Mouse (Mus musculus) cerebellum, postnatal 36 days (tissue): ENCODE measurements around the gene Efcab3.
"Not testable (repeated sequence)": the region's sequence is repeated elsewhere in the genome, so short reads cannot be mapped to it uniquely, and the experiment has no call there.

Experiments used
- DNase-seq, 2 experiments: peaks; one replicate each; pipeline ENCODE4 v3.0.0; 2021 to 2022; ENCODE audit warnings: mixed read lengths in 2 of 2

Gene Efcab3

DNA sequence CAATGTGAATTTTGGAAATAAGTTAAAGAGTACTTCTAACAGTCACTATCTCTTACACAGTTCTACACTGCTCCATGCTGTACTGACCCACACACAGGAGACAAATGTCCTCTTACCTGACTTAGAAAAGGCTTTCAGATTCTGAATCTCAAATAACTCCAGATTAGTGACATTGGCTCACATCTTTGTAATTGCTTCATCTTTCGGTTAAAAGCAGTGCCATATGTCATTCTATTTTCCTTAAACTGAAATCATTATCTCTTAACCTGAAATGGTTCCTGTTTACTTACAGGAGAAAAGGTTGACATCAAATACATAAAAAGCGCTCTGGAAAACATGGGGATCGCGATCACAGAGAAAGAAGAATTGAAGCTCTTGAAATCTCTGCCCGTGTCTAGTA is at the start of gene Efcab3:
Gene Efcab3 (plus strand): TSS at position 301 of the 400 bp plus-strand sequence.
- DNase-seq = no peak

DNA sequence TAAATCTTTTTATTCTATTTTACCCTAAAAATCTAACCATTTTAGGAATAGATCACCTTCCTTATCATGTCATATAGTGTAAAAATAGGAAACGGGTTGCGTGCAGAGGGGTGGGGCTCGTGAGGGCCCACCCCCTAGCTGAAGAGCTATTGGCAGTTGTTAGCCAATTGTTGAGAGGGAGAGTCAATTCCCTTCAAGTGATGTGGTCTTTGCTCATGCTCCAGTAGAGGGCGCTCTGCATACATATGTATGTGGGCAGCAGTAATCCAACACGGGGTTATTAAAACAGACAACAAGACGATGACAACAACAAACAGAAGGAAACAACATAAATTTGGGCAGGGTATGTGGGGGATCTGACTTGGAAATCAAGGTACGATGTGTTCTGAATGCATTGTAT is 42.3 kb upstream of the Efcab3 start:
- DNase-seq = no peak

DNA sequence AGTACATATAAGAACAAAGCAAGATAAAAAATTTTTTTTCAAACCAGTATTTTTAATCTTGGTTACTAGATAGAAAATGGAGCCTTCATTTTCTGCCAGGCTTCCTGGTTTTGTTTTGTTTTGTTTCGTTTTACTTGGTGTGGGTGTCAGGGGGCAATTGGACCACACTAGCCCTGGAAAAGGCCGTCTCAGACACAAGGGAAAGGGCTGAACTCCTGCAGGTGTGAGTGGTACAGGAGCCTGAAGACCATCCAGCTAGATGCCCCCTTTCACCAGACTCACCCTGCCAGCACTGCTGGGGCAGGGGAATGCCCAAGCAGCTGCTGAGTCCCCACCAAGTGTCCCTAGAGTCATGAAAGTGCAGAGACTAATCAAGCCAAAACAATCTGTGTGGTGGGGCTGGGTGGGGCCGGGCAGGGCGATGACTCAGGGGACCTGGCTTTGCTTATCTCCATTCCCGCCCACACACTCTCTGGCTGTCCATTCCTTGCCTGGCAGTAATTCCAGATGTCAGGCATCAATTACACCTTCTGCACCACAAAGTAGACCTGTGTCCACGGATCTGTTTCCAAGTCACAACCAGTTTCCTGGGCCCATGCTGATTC is 34.5 kb upstream of the Efcab3 start:
- DNase-seq = no peak

DNA sequence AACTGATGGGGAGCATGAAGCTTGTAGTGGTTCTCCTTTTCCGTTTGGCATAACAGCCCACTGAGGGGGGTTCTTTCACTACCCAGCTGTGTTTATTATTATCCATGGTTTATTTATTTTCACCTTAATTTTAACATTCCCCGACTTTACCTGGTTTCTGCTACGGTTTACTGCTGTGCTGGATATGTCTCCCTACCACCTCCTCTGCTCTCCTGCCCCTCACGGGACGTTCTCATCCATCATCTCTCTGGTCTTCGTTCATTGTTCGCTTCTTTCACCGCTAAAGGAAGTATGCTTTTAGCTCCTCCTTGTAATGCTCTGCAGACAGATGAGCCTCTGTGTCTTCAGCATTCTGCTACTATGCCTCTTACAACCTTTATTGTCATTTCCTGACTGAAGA is 33.9 kb upstream of the Efcab3 start:
- DNase-seq = no peak

DNA sequence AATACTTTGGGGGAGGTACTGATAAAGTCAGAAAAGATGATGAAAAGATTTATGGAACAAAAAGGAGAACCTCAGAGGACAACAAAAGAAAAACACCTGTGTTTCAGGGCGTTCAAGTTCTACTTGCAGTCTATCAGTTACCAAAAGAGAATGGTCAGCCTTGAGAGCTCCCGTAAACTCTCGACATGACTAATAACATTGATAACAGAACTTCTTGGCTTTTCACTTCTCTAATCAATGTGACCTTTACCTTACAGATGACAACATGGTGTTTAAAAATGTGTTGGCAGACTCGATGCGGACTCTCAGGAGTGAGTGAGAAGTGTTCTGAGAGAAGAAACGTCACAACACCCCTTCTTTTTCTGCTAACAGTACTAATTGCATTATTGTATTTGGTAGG is 33.2 kb upstream of the Efcab3 start:
- DNase-seq = no peak

DNA sequence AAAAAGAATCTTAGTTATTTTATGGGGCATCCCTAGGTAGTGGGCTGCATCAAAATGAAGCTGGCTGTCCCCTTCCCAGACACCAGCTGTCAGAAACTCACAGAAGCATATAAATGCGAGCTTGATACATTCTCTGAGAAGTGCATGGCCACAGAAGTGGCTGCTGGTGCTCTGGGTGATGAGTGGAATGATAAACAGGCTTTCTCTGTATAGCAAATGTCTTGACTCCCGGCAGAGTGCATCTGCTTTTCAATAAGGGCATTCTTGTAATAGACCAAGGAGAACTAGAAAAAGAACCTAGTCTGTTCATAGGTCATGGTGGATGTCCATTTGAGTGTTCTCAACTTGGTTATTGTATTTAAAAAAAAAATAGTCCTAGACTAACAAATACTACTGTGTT is 32.3 kb upstream of the Efcab3 start:
- DNase-seq = no peak

DNA sequence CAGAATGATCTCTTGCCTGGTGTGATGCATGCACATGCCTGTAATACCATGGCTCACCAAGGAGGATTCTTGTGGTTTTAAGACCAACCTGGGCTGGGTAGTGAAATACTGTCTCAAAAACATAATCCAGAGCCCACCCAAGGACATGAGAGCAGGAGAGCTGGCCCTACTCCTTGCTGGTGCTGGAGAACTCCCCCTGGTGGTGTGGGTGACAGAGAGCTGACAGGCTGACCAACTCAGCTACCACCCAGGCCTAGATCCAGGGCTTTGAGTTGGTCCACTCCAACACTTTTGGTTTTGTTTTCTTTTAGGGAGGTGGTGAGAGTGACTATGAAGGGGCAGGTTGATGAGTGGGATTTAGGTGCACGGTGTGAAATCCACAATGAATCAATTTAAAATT is 28.3 kb upstream of the Efcab3 start:
- no peak for DNase-seq

DNA sequence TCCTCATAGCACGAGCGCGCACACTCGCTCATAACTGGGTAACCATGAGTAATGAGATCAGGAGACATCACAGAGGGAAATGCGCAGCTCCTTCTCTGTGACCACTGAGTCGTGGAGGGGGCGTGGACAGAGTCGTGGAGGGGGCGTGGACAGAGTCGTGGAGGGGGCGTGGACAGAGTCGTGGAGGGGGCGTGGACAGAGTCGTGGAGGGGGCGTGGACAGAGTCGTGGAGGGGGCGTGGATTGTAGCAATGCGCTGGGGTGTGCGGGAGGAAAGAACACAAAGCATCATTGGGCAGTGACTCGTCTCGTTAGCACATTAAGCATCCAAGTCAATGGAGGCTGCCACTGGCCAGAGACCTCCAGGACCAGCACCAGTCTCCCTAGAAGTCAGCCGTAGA is 49.1 kb downstream of the Efcab3 start:
- DNase-seq = not testable (repeated sequence)

DNA sequence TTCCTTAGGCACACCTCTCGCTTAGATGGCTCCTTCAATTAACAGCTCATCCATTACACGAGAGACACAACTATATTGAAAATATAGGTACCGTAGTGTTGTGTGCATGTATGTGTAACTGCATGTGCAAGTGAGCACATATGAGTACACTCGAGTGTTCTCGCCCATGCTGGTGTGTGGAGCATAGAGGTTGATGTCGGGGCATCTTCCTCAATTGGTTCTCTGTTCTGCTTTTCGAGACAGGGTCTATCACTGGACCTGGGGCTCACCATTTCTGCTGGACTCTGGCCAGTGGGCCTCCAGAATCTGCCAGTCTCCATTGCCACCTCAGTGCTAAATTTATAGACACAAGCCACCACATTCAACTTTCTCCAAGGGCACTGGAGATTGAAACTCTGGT is 54.4 kb downstream of the Efcab3 start:
- no peak for DNase-seq

DNA sequence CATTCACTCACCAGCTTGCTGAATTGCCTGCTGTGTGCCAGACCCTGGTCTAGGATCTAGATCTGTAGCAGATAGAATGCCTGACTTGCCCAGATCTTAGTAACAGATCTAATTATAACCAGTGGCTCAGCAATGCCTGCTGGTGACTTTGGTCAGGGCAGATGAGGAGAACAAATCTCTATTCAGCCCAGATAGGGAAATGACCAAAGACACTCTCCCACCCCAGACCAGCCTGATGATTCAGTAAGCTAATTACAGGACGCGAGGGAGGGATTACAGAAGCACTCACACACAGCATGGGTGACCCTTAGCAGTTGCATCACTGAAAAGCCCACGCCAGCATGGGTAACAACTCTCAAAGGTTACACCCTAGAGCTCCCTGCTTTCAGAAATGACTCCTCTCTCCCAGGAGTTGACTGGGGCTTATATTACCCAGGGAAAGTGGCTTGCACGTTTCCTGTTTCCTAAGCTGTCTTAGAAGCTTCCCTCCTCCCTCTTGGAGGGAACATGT is 57.2 kb downstream of the Efcab3 start:
- no peak for DNase-seq

DNA sequence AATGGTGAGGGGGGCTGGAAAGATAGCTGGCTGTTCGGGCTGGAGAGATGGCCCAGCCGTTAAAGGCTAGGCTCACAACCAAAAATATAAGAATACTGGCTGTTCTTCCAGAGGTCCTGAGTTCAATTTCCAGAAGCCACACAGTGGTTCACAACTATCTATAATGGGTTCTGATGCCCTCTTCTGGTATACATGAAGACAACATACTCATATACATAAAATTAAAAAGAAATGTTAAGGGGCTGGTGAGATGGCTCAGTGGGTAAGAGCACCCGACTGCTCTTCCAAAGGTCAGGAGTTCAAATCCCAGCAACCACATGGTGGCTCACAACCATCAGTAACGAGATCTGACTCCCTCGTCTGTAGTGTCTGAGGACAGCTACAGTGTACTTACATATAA is 58.4 kb downstream of the Efcab3 start:
- DNase-seq = not testable (repeated sequence)

DNA sequence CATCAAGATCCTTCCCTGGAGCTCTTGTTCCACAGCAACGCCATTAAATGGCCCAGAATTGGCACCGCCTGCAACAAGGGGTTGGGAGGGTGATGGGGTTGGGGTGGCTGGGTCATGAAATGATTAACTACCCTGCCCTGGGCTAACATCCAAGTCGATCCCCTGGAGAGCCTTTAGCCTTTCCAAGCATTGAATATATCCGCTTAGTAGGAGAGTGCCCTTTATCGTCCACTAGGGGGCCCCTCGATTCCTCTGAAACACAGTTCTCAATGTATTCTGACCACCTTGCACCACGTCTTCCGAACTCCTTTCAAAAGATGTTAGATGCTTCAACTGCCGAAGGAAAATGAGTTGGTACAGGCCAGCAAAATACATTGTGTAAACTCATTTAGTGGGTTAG is 60.6 kb downstream of the Efcab3 start:
- peak; percentile 3 to 6 for DNase-seq

DNA sequence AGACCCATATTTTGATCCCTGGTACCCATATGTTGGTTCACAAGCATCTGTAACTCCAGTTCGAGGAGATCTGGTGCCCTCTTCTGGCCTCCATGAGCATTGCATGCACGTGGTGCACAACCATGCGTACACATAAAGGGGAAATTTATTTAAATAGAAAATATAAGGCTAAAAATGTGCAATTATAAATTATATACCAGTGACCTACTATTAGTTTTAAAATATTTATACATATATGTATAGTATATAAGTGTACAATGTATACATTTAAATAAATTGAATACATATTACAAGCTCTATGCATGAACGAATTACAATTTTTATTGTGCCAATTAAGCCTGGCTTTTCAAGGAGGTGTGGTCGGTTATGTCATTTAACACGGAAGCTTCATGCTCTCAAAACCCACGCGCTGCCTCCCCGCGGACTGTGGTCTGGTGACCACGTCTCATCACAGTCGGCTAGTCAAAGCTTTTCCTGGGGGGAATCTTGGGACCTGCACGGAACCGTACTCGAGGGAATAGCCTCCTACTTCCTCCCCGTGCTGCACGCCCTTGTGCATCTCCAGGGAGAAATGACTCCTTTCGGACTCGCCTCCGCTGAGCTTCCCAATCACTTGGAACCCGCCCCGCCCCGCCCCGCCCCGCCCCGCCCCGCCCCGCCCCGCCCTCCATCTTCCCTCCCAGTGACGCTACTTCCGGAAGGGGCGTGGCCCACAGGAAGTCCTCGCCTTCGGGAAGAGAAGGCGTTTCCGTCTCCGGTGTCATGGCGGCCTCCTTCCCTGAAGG is 62.5 kb downstream of the Efcab3 start, which contains the start of gene Mettl2:
Gene Mettl2 (plus strand): TSS at position 691 of the 785 bp plus-strand sequence.
- DNase-seq = peak; percentile 82 to 88

DNA sequence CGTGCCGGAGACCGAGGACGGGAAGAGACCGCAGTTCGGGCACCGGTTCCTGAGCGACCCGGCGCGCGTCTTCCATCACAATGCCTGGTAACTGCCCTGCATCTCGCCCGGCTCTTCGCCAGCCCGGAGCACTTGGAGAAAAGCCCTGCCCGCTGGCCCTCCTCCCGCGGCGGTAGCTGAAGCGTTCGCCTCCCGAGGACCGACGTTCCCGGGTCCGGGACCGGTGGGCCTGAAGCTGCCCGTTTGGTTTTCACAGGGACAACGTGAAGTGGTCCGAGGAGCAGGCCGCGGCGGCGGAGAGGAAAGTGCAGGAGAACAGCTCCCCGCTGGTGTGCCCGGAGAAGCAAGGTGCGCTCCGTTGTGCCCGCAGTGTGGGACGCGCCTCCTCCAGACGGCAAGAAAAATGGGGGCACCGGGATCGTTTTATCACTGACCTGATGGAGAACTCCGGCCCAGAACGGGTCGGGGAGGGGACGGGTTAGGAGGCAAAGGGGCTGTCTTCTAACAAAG is 63.2 kb downstream of the Efcab3 start:
- DNase-seq = no peak

DNA sequence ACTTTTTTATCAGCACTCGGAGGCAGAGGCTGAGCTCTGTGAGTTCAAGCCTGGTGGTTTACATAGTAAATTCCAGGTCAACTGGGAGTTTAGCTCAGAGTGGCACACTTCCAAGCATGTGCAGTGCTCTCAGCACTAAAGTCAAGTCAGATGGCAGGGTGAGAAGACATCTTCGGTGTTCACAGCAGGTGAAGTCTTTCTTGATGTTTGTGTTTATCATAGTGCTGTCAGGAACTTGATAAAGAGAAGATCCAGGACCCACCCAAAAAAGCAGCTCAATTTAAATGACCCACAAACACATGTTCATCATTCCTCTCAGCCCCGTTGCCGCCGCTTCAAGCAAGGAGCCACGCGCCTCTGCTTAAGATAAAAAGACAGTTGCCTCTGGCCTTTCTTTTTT is 72.3 kb downstream of the Efcab3 start:
- DNase-seq = no peak

DNA sequence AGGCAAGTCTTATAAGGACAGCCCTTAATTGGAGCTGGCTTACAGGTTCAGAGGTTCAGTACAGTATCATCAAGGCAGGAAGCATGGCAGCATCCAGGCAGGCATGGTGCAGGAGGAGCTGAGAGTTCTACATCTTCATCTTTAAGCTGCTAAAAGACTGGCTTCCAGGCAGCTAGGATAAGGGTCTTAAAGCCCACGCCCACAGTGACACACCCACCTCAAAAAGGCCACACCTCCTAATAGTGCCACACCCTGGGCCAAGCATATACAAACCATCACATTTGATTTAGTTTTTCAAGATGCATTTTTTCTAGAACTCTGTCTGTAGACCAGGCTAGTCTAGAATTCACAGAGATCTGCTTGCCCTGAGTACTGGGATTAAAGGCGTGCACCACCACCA is 73.9 kb downstream of the Efcab3 start:
- not testable (repeated sequence) for DNase-seq

DNA sequence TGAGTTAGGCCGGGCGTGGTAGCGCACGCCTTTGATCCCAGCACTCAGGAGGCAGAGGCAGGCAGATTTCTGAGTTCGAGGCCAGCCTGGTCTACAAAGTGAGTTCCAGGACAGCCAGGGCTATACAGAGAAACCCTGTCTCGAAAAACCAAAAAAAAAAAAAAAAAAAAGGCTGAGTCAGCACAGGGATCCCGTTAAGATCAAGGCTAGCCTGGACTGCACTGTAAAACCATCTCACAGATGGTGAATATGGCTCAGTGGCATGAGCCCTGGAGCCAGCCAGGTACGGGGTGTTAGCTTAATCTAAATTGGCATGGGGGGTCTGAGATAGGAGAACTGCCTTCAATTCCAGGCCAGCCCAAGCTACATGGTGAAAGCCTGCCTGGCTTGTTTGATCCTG is 77.1 kb downstream of the Efcab3 start:
- not testable (repeated sequence) for DNase-seq

DNA sequence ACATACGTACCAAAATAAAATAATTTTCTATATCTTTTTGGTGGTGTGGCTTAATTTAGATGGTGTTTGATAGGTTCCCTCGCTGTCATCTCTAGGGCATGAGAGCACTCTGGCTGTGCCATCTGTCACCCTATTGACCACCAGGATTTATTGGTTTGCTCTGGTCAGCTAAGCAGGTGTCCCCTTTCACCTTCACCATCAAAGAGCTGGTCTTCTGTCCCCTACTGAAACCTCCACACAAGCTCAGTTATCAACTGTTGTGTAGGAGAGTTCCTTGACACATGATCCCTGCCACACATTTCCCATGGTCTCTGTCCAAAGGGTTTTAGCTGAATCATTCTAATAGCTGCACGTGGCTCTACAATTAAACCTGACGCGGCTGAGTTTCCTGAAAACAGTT is 77.7 kb downstream of the Efcab3 start:
- no peak for DNase-seq

DNA sequence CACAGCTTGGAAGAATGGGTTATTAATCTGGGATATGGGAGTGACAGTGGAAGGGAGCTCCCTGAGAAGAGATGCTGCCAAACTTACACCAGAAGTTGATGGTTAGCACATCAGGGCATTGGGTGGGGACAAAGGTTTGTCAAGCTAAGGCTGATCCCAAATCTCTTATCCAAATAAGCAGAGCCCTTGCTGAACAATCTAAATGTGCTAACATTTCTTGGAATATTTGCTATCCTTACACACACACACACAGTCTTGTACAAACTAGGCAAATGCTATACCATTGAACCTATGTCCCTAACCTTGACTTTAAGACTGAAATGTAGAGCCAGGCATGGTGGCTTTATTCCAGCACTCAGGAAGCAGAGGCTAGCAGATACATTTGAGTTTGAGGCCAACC is 80.2 kb downstream of the Efcab3 start:
- no peak for DNase-seq

DNA sequence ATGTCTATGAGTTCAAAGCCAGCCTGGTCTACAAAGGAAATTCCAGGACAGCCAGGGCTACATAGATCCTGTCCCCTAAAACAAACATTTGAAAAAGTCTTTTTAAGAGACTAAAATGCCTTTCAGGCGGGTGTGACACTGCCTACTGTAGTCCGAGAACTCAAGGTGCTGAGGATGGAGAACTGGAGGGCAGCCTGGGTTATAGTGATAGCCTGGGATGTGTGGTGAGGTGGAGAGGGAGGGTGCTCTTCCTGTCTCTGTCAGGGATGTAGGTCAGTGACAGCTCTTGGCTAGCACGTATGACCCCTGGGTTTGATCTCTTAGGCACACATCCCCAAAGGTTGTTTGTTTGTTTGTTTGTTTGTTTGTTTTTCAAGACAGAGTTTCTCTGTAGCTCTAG is 80.7 kb downstream of the Efcab3 start:
- DNase-seq = no peak

DNA sequence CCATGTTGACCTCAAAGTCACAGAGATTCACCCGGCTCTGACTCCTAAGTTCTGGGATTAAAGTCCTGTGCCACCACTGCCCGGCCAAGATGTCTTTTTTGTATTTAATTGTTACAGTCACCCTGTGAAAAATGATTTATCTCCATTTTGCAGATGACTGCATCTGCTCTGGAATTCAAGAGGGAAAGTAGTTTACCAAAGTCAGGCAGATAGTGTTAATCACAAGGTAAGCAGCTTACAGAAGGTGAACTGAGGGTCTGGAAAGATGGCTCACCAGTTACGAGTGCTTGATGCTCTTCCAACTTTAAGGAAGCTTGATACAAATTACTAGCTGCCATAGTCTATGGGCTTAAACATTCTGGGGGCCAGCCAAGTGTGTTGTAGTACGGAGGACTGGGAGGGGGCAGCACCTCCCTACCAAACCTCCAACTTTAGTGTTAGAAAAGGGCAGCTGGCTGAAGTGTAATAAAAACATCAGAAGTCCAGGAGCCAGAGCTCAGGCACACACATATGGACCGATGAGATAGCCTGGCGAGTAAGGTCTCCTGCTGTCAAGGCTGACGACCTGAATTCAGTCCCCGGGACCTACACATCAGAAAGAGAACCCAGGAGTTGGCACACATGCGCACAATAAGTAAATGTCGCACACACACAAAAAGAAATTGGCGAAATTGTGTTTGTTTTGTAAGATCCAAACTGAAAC is 81.3 kb downstream of the Efcab3 start:
- no peak for DNase-seq

DNA sequence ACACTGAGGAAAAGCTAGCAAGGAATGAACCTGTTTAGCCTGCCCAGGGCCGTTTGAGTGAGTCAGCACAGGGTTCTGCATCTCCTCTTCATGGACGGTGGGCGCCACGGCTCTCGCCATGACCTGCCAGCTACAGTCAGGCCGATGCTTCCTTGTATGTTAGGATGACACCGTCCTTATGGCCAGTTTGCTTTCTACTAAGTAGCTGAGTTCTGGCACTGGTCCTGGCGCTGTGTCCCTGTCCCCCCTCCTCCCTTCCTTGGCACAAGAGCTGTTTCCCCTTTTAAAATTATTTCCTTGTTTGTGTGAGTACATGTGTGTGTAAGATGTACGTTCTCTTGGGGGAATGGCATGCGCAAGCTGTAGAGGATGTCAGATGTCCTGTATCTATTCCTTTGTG is 81.8 kb downstream of the Efcab3 start:
- DNase-seq = no peak

DNA sequence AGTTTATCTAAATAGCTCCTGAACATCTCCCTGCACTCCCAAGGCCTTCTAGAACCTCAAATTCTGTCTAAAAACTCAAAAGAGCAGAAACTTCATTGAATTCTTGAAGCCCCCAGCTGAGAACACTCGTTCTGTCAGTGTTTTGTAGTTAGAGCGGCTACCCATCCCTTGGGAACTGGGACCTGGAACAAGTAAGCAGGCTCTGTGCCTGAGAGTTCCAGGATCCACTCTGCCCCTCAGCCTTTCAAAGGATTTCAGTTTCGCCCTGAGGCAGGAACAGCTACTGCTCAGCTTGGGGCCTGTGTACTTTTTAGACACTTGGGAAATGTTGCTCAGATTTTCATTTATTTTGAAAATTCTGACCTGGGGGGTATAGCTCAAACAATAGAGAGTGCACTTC is 83.2 kb downstream of the Efcab3 start, which contains the start of gene Gm10842:
Gene Gm10842 (plus strand): TSS at position 301 of the 400 bp plus-strand sequence.
- DNase-seq = no peak
